In the genomic region with DNA sequence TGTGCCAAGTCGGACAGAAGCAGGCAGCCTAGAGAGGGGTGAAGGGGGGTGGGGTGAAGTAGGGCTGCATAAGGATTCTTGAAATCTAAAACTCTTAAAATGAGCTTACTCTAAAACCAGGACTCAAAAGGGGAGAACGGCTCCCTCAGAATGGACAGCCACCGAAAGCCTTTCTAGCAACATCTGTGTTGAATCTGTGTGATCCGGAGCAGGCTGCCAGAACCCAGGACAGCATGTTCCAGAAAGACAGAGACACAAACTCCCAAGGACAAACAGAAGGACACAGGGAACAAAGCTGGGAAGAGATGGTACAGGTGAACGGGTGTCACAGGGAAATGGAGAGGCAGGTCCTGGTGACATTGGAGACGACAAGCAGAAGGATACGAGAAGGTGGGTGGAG, we compare ENCODE assay signal across 9 mouse cellular contexts. TPM values are rescaled to one million over a fixed set of nuclear protein-coding genes. Genes with fewer than 3 reads are reported as not detected.
DNase-seq lines count a peak whose midpoint lies in the region; ATAC-seq and TF ChIP-seq lines count a peak whose summit lies in the region.
"Had no signal": no experiment of that assay in that cellular context is flagged by ENCODE, and none has a peak within 500 bp of the region (broad histone marks: within the 10 kb centered on the region; RNA-seq: fewer than 3 reads in every experiment).

No protein-coding gene starts in this region.

- no peaks in the 10 kb centered on the region for H3K9me3 ChIP-seq in hindbrain, embryonic 10.5 days
- no peaks in the 10 kb centered on the region for H3K9me3 ChIP-seq in hindbrain, embryonic 11.5 days (ENCODE audit: control insufficient read depth, low read length)
- no peaks in the 10 kb centered on the region for H3K9me3 ChIP-seq in embryonic facial prominence, embryonic 10.5 days
- no peaks in the 10 kb centered on the region for H3K9me3 ChIP-seq in limb, embryonic 14.5 days (ENCODE audit: control insufficient read depth, low read length)

- no peak overlapping the region for H3K4me2 ChIP-seq in hindbrain, embryonic 11.5 days (replicated peaks; ENCODE audit: low read depth, low read length)
- H3K4me2 ChIP-seq in limb, embryonic 14.5 days (replicated peaks; ENCODE audit: low read depth, low read length, severe bottlenecking) = no peak overlapping the region

- DNase-seq in hindbrain, embryonic 10.5 days (ENCODE audit: low spot score) = no peak
- DNase-seq in hindbrain, embryonic 11.5 days (ENCODE audit: low spot score) = no peak
- no peak for DNase-seq in embryonic facial prominence, embryonic 10.5 days (ENCODE audit: low spot score)
- peak; percentile 49 to 60 for DNase-seq in heart, postnatal 14 days
- DNase-seq in limb, embryonic 14.5 days (ENCODE audit: low spot score) = no peak
- no peak for DNase-seq in embryo, embryonic 11 days
- DNase-seq in yolk sac, embryonic 10.5 days (ENCODE audit: low spot score) = no peak
- DNase-seq in urinary bladder, postnatal 10 days (ENCODE audit: low spot score) = no peak
- DNase-seq: cerebellum, adult 9-10 months had no signal

- H3K27me3 ChIP-seq in hindbrain, embryonic 10.5 days (ENCODE audit: insufficient read depth, poor library complexity, severe bottlenecking) = no peaks in the 10 kb centered on the region
- H3K27me3 ChIP-seq in hindbrain, embryonic 11.5 days (ENCODE audit: control insufficient read depth, insufficient read depth, low read length) = no peaks in the 10 kb centered on the region
- no peaks in the 10 kb centered on the region for H3K27me3 ChIP-seq in embryonic facial prominence, embryonic 10.5 days (replicated peaks; ENCODE audit: low read depth, poor library complexity, severe bottlenecking)
- H3K27me3 ChIP-seq in limb, embryonic 14.5 days (ENCODE audit: control insufficient read depth, insufficient read depth, low read length) = no peaks in the 10 kb centered on the region

- peaks cover 77% of the 10 kb centered on the region for H3K4me1 ChIP-seq in hindbrain, embryonic 10.5 days (replicated peaks)
- peaks cover 36% of the 10 kb centered on the region for H3K4me1 ChIP-seq in hindbrain, embryonic 11.5 days (replicated peaks; ENCODE audit: control insufficient read depth, insufficient read depth, low read length)
- H3K4me1 ChIP-seq in embryonic facial prominence, embryonic 10.5 days = peaks cover 77% of the 10 kb centered on the region
- peaks cover 60% of the 10 kb centered on the region for H3K4me1 ChIP-seq in limb, embryonic 14.5 days (ENCODE audit: control insufficient read depth, insufficient read depth, low read length)

- no peak overlapping the region for H3K9ac ChIP-seq in hindbrain, embryonic 11.5 days (ENCODE audit: low read depth, low read length)
- no peak overlapping the region for H3K9ac ChIP-seq in limb, embryonic 14.5 days (ENCODE audit: low read depth, low read length, severe bottlenecking)

- H3K27ac ChIP-seq in hindbrain, embryonic 10.5 days = peak overlapping the region; percentile 93; the same call in 1 of the 2 replicates
- H3K27ac ChIP-seq in hindbrain, embryonic 11.5 days (ENCODE audit: low read depth, low read length) = no peak overlapping the region
- peak overlapping the region; percentile 89 for H3K27ac ChIP-seq in embryonic facial prominence, embryonic 10.5 days (replicated peaks)
- H3K27ac ChIP-seq in limb, embryonic 14.5 days (replicated peaks; ENCODE audit: low read depth, low read length) = peak overlapping the region; percentile 52; the same call in 1 of the 2 replicates

- no peak for ATAC-seq in hindbrain, embryonic 11.5 days (ENCODE audit: low FRiP score)
- no peak for ATAC-seq in limb, embryonic 14.5 days (ENCODE audit: low FRiP score, low read depth)

- WGBS in hindbrain, embryonic 10.5 days = 83% methylated on average over 7 of the region's 7 CpGs
- WGBS in hindbrain, embryonic 11.5 days = 81% methylated on average over 7 of the region's 7 CpGs
- WGBS in embryonic facial prominence, embryonic 10.5 days = 79% methylated on average over 7 of the region's 7 CpGs
- WGBS in limb, embryonic 14.5 days = 52% methylated on average over 7 of the region's 7 CpGs

- intact Hi-C loops in heart, postnatal 14 days (cut with DNase I) = loop anchor here (2.0 kb wide), 1 partner anchor 14 kb away; no protein-coding TSS in a partner anchor

- H3K4me3 ChIP-seq in hindbrain, embryonic 10.5 days = no peak overlapping the region
- H3K4me3 ChIP-seq in hindbrain, embryonic 11.5 days (ENCODE audit: low read depth, low read length) = no peak overlapping the region
- H3K4me3 ChIP-seq in embryonic facial prominence, embryonic 10.5 days = no peak overlapping the region
- no peak overlapping the region for H3K4me3 ChIP-seq in limb, embryonic 14.5 days (replicated peaks; ENCODE audit: low read length)

- peaks cover 71% of the 10 kb centered on the region for H3K36me3 ChIP-seq in hindbrain, embryonic 10.5 days
- no peaks in the 10 kb centered on the region for H3K36me3 ChIP-seq in hindbrain, embryonic 11.5 days (ENCODE audit: control insufficient read depth, insufficient read depth, low read length)
- peaks cover 82% of the 10 kb centered on the region for H3K36me3 ChIP-seq in embryonic facial prominence, embryonic 10.5 days (replicated peaks)
- peaks cover 43% of the 10 kb centered on the region for H3K36me3 ChIP-seq in limb, embryonic 14.5 days (ENCODE audit: control insufficient read depth, insufficient read depth, low read length)

- TF ChIP-seq POLR2A in limb, embryonic 14.5 days (IDR thresholded peaks at IDR 0.05; ENCODE audit: borderline replicate concordance, extremely low read depth, insufficient read depth, insufficient read length) = no peak

RNA-seq across cellular contexts. Expression of a gene that starts 25.6 kb away (rescaled TPM):
- 60.0 and 65.2 TPM in 2 replicates for polyA plus RNA-seq in hindbrain, embryonic 10.5 days (2016; fragmentation: Nextera tagmentation; extraction: Ambion mirVana)
- 41.9 and 52.9 TPM in 2 replicates for polyA plus RNA-seq in hindbrain, embryonic 11.5 days (2014; fragmentation: Nextera tagmentation; extraction: Ambion mirVana)
- 68.1 and 69.9 TPM in 2 replicates for polyA plus RNA-seq in embryonic facial prominence, embryonic 10.5 days (2016; fragmentation: Nextera tagmentation; extraction: Ambion mirVana)
- 10 to 100 TPM; 52.0 to 52.5 TPM for total RNA-seq in heart, postnatal 14 days (2021)
- 47.6 and 49.5 TPM in 2 replicates for polyA plus RNA-seq in limb, embryonic 14.5 days (2012; rRNA removed)
- polyA plus RNA-seq in limb, embryonic 14.5 days (2014; fragmentation: Nextera tagmentation; extraction: Ambion mirVana) = 30.2 and 39.8 TPM in 2 replicates

Comparison
In these comparisons a context has a peak if more than half of its experiments do, and no peak if none do; other contexts are left out.
1. DNase-seq: peak in heart, postnatal 14 days (2 of 2); none in hindbrain, embryonic 10.5 days (single experiment), hindbrain, embryonic 11.5 days (single experiment), embryonic facial prominence, embryonic 10.5 days (single experiment), limb, embryonic 14.5 days (single experiment), embryo, embryonic 11 days (single experiment), yolk sac, embryonic 10.5 days (single experiment) and urinary bladder, postnatal 10 days (single experiment).